Mouse (Mus musculus) brain, adult 10 weeks (tissue): ENCODE data around the gene Ttc9. TPM values are rescaled to one million over a fixed set of nuclear protein-coding genes. Genes with fewer than 3 reads are reported as not detected.

Experiments
- polyA plus RNA-seq: library from polyadenylated mRNA; stranded (reverse); fragments of 350-450 nt; fragmentation: Illumina TruSeq; extraction: RNeasy Lipid Tissue Mini Kit (QIAGEN cat#74804); gene quantifications from one replicate; pipeline ENCODE4 v1.2.3, GENCODE M21; 2015; ENCODE audit warnings: low read depth, low replicate concordance

The Ttc9 gene
- polyA plus RNA-seq: 50.3 TPM

DNA sequence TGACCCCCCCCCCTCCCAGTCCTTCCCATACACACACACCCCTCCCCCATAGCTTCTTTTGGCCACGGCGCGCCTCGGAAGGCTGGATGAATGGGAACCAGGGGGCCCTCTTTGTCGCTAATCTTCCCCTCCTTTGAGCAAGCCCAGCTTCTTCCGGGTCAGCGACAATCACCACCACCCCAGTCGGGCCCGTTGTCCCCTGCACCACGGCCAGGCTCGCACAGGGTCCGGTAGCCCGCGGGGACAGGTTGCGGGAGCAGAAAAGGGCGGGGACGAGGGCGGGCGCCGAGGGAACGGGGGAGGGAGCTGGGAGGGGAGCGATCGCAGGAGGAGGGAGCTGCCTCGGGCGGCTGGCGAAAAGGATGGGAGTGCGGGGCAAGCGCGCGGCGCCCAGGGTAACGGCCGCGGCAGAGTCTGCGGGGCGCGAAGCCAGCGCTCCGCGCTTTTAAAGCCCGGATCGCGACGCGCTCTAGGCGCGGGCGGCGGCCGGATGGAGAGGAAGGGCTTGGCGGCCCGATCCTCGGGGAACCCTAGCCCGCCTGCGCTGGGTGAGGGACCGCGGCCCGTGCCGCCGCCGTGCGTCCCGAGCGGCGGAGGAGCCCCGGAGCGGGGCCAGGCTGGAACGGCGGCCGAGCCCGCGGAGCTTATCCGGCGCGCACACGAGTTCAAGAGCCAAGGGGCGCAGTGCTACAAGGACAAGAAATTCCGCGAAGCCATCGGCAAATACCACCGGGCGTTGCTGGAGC, at the start of gene Ttc9:
TSS of gene Ttc9 (plus strand) at position 335 of the 746 bp plus-strand sequence.

GRCm38 (mm10) chr12:81594902-81595671, 36.0 kb upstream of the Ttc9 start, which contains the start of gene Med6:
Gene Med6 (minus strand): TSS chr12:81595008.

Other genes with a start within 250 kb of the Ttc9 start
- gene Adam4, start 209.3 kb upstream of the Ttc9 start, polyA plus RNA-seq: 0.46 TPM
- 100 TPM for gene Cox16, start 146.1 kb upstream of the Ttc9 start, polyA plus RNA-seq
- 32.9 TPM for gene Gm20498, start 98.3 kb upstream of the Ttc9 start, polyA plus RNA-seq
- gene Synj2bp, start 98.3 kb upstream of the Ttc9 start, polyA plus RNA-seq: 29.5 TPM
- gene Adam21, start 62.8 kb upstream of the Ttc9 start, polyA plus RNA-seq: 0.45 TPM
- 56.5 TPM for gene Med6, start 36.2 kb upstream of the Ttc9 start, polyA plus RNA-seq
- 20.1 TPM for gene Map3k9, start 149.9 kb downstream of the Ttc9 start, polyA plus RNA-seq
- gene Pcnx, start 228.8 kb downstream of the Ttc9 start, polyA plus RNA-seq: 48.1 TPM